Mouse (Mus musculus): ENCODE measurements around the gene Guca1a.

The Guca1a gene

DNA sequence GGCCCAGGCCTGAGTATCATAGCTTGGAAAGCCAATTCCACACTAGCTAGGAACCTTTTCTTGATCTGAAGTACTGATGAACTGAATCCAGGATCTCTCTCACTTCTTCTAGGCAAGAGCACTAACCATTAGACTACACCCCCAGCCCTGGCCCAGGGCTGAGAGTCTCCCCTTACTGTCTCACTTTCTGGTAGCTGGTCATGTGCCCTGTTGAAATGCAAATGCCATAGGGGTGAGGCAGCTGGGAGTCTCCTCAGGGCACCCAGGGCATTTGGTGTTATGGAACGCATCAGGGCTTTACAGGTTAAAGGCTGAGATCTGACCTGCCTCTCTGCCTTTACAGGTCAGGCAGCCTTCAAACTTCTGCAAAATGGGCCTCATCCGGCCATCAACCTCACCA, 19.8 kb upstream of the Guca1a start:
- DNase-seq (ENCODE audit: low read depth, low spot score): no peak

DNA sequence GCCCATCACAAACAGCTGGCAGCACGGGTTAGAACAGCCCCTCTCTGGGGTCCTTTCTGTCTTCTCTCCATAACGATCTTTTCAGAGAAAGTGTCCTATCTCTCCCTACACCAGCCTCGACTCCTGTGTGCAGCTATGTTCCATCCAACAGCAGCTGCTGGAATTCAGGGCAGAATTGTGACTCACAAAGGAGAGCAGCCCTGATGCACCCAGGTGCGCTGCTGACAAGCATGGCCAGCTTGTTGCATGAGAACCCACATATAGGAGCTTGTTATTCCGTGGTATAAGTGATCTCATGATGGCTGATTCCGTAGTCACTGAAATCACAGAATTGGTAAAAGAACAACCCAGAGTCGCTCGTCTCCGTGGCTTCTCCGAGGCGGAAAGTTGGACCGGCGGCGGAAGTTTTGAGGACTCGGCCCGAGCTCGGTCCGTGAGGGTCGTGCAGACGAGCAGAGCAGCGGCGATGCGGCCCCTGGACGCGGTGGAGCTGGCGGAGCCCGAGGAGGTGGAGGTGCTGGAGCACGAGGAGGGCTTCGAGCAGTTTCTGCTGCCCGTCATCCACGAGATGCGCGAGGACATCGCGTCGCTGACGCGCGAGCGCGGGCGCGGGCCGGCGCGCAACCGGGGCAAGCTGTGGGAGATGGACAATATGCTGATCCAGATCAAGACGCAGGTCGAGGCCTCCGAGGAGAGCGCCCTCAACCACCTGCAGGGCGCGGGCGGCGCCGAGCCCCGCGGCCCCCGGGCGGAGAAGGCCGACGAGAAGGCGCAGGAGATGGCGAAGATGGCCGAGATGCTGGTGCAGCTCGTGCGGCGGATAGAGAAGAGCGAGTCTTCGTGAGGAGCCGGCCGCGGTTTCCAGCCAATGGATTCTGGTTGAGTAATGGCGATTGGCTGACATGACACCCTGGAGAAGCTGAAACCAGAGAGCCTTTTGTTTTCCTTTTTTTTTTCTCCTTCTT, 9.8 kb upstream of the Guca1a start:
- DNase-seq (ENCODE audit: low read depth, low spot score): peak; percentile 21

DNA sequence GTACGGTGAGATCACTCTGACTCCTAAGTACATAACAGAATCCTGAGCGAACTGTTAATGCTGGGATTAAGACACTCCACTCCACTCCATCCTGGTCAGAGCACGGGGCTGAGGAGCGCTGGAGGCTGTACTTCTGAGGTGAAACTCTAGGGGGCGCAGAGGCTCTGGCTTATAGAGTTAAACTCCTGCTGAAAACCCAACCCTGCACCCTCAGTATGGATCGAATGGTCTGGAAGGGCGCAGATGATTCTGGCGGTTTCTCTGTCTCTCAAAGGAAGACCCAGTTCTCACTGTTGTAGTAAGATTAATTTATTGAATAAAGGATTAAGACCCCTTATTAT, 8.1 kb upstream of the Guca1a start:
- peak; percentile 50 for DNase-seq (ENCODE audit: low read depth, low spot score)

DNA sequence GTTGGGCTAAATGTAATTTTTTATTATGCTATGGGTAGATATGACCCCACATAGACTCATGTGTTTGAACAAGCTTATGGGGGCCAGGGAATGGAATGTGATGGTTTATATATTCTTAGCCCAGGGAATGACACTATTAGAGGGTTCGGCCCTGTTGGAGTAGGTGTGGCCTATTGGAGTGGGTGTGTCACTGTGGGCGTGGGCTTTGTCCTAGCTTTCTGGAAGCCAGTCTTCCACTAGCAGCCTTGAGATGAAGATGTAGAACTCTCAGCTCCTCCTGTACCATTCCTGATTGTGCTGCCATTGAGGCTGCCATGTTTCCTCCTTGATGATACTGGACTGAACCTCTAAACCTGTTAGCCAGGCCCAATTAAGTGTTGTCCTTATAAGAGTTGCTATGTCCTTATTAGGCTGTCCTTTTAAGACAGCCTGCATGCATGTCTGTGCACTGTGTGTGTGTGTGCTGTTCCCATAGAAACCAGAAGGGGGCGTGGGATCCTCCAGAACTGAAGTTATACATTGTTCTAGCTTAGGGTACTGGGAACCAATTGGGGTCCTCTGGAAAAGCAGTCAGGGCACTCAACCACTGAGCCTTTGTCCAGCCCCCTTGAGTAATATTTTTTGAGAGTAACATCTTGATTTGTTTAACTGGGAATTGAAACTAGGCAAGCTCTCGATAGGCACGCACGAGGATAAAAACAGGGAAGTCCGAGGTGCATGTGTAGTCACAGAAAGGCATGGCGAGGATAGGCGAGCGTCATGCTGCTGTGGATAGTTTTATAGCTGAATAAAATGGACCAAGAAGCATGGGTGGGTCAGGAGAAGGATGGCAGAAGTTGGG, 7.6 kb upstream of the Guca1a start:
- DNase-seq (ENCODE audit: low read depth, low spot score): no peak

DNA sequence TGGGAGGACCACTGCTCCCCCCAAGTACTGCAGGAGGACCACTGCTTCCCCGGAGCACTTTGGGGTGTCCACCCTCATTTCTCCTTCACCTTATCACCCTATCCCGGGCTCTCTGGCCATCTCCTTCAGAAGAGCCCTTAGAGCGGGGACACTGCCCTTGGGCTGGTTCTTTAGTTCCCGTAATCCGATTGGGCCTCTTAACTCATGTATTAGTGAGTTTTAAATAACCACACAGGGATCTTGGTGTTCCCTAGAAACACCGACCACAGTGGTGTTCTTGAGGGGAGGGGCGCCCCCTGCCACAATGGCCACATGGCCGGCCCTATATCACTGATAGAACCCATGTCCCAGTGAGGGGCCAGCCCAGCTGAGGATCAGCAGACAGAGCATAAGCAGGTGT, 1.3 kb downstream of the Guca1a start:
- DNase-seq (ENCODE audit: low read depth, low spot score): no peak

DNA sequence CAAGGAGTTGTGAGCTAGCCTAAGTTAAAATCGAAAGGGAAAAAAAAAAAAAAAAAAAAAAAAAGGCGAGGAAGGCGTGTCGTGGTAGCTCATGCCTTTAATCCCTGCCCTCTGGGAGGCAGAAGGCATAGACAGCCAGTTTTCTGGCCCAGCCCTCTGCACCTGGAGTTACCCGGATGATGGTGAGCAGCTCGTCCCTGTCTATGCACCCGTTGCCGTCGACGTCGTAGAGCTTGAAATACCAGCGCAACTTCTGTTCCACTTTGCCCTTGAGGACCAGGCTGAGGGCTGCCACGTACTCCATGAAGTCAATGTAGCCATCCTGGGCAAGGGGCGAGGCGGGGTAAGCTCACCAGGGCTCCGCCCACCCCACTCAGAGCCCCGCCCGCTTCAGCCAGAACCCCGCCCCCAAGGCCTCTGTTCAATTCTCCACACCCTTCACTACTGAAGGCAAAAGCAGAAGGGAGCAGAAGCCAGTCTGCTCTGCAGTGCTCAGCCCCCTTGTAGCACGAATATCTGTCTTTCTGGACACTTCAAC, 4.9 kb downstream of the Guca1a start:
- peak; percentile 24 for DNase-seq (ENCODE audit: low read depth, low spot score)

DNA sequence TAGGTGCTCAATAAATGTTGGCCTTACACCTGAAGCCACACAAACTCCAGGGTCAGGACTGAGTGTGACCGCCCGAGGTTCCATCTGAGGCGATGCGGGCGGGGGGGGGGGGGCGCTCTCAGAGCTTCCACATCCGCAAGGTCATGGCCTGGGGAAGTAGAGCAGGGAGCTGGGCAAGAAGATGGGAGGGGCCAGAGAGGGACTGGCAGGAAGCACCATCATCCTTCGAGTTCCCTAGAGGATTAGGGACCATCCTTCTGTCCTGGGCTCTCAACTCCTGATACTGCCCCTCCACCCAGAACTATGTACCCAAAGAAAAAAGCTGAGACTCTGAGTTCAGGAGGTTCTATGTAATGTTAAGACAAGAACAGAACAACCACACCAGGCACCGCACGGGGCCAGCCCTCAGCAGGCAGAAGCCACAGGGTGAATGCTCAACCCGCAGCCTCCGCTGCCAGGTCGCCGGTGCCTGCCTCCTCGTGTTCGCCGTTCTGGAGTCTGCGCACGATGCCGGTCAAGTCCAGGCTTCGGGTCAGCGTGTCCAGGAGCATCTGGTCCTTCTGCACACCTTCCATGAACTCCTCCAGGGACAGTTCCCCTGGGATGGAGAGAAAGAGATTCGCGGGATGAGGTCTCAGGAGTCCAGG, 6.0 kb downstream of the Guca1a start:
- no peak for DNase-seq (ENCODE audit: low read depth, low spot score)

DNA sequence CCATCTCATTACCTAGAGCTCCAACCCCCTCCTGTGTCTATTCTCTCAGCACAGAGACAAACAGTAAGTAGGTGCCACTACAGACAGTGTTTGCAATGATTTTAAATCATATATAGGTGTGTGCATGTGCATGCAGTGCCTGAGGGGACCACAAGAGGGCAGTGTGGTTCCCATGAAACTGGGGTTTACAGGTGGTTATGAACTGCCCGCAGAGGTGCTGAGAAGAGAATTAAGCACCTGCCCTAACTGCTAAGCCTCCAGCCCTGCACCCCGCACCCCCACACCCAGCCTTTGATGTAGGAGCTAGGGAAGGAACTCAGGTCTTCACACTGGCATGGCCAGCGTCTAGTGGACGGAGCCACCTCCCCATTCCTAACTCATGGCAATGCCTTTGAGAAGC, 13.7 kb downstream of the Guca1a start:
- no peak for DNase-seq (ENCODE audit: low read depth, low spot score)

DNA sequence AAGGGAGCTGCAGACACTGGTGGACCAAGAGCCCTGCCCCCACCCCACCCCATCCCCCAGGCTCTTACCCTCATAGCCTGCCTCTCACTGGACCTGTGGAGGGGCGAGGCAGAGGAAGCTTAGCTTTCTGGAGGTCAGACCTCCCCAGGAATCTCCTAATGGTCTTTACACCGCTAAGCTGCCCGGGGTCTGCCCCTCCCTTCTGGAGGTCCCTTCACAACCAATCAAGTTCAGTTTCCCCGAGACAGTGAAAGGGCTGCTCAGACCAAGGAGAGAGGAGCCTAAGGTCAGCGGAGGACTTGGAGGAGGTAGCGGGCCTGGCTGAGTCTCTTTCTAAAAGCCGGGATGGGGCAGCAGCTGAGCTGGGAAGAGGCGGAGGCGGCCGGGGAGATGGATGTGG, 15.2 kb downstream of the Guca1a start, which contains the start of gene Guca1b:
Gene Guca1b (plus strand): TSS at position 249 of the 400 bp plus-strand sequence.
- no peak for DNase-seq (ENCODE audit: low read depth, low spot score)

DNA sequence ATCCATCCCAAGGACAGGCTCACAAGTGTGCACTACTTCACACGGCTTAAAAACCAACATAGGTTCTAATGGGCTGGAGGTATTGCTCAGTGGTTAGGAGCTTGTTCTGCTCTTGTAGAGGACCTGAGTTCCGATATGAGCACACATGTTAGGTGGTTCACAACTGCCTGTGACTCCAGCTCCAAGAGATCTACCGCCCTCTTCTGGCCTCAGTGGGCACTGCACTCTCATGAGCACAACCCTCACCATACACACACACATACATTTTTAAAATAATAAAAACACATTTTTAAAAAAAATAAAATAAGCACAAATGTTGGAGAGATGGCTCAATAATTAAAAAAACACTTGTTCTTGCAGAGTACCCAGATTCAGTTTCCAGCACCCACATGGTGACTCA, 16.3 kb downstream of the Guca1a start:
- no peak for DNase-seq (ENCODE audit: low read depth, low spot score)

DNA sequence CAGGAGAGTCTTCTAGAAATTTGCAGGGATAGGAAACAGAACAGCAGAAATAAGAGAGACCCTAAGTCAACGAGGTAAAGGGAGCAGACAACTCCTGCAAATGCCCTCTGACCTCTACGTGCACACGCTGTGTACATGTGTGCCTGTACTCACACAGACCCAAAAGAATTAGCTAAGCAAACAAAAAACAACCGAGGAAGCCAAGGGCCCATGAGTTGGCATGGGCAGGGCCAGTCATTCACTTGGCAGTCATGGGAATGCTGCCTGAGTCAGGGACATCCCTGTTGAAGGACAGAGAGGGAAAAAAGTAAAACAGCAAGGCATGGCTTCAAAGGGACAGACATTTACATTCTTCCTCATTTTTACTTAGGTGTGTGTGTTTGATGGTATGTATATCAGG, 17.1 kb downstream of the Guca1a start:
- no peak for DNase-seq (ENCODE audit: low read depth, low spot score)

DNA sequence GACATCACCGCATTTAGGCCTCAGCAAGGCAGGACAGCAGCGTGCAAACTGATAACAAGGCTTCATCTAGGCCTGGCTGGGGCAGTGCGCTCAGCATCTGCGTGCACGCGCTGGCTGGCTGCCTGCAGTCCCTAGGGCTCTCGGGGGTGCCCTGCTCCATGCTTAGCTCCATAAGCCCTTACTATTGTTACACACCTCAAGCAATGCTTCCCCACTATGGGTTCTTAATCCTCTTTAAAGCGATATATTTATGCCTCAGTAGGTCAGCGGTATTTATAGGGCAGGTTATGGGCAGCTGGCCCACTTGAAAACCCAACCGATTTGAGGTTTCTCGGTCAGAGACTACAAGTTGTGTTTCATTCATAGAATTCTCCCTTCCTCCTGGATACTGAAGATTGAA, 18.5 kb downstream of the Guca1a start:
- DNase-seq (ENCODE audit: low read depth, low spot score): no peak

DNA sequence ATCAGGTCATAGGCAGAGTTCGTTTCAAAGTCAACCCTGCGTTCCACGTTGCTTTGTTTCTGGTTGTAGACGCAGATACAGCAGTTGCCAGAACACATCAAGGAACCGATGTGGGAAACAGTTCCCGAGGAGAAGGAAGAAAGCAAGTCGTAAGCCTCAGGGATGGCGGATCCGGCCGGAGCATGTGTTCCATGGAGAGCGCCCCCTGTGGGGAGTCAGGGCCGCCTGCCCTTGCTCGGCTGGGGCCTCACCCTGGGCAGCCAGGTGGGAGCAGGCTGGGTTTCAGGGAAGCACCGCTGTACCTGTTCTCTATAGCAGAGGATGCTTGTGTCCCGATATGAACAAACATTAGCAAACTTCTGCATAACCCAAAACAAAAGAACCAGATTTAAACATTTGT, 22.3 kb downstream of the Guca1a start:
- no peak for DNase-seq (ENCODE audit: low read depth, low spot score)

DNA sequence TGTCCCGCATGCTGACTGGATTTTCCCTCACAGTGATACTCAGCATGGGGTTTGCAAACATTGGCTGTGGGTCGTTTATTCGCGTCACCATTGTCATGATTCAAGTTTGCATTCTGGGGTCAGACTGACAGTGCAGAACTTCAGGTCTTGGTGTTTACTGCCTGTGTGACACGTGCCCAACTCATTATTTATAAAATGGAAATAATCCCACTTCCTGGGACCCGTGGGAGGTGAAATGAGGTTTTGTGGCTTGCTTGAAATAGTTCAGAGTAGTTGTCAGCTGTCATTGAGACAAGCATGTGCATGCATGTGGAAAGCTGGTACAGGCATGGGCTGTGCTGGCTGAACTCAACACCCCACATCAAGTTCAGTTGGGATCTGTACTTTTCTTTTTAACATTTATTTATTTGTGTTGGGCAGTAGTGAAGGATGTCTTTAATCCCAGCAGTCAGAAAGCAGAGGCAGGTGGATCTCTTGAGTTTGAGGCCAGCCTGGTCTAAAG, 23.6 kb downstream of the Guca1a start:
- no peak for DNase-seq (ENCODE audit: low read depth, low spot score)

DNA sequence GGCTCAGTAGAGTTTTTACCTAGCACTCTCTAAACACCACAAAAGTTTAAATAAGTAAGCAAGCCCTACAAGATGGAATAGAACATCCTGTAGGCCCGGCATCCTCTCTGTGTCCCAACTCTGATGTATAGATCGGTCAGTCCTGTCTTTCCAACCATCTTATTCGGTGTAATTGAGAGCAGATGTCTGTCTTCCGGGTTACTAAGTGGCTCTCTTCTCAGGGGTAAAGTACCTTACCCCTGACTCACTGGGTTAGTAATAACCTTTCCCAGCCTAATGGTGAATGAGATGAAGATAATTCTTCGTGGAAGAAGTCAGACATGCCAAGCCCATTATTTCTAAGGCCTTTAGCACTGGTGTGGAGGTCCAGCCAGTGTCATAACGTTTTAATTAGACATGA, 26.4 kb downstream of the Guca1a start:
- DNase-seq (ENCODE audit: low read depth, low spot score): no peak

DNA sequence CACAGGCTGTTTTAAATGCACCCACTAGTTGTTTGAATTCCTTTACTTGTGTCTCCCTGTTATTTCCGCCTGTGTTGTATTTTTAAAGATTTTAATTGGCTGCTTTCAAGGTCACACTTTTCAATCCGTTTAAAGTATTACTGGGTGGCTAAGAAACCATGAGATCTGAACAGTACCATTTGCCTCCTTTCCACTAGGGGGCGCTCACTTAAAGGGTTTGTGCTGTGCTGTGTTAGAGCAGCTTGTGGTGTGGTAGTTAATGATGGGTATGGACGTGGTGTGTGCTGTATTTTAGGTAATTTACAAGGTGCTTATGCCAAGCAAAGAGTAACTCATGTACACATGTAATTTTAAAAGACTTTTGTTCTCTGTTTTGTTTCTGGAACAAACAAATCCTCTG, 28.9 kb downstream of the Guca1a start:
- DNase-seq (ENCODE audit: low read depth, low spot score): peak; percentile 75

DNA sequence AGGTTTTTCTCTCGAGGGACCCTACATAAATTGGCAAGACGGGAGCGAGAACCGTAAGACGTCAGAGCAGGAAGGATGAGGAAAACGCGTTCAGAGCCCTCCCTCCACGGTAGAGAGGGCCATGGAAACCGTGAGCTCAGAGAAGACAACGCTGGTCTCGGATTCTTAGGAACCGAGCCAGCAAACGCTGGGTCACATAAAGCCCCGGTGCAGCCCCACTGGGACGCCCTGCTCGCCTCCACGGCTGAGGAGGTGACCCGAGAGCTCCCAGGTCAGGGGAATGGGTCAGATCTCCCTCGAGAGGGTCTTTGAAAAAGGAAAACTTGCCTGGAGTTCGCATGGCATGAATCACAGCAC, 31.3 kb downstream of the Guca1a start:
- no peak for DNase-seq (ENCODE audit: low read depth, low spot score)

DNA sequence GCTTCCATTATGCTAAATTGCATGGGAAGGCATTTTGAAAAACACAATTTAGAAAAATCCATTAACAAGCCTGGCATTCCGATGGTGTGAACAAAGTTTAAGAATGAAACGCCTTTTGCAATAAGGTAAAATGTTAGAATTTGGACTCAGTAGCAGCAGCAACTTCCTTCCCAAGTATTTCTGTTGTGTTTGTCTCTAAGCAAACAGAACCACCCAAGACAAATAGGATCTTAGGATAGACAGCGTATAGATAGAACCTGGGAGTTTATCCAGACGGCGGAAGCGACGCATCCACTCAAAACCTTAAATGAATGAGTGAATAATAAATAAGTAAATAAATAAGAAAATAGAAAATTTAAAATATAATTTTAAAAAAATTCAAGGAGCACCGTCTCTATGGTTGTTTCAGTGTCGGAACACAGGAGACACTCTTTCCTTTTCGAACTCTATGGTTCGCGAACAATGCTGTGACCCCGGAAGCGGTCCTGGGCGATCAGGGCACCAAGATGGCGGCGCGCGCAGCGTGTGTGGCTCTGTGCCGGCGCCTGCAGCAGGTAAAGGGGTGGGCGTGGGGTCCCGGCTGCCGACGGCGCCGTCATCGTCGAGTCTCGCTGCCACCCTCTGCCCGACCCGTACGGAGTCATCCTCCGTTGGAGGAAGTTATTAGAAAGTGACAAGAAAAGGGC, 31.8 kb downstream of the Guca1a start, which contains the start of gene Mrps10:
Gene Mrps10 (plus strand): TSS at position 487 of the 686 bp plus-strand sequence.
- DNase-seq (ENCODE audit: low read depth, low spot score): peak; percentile 97

DNA sequence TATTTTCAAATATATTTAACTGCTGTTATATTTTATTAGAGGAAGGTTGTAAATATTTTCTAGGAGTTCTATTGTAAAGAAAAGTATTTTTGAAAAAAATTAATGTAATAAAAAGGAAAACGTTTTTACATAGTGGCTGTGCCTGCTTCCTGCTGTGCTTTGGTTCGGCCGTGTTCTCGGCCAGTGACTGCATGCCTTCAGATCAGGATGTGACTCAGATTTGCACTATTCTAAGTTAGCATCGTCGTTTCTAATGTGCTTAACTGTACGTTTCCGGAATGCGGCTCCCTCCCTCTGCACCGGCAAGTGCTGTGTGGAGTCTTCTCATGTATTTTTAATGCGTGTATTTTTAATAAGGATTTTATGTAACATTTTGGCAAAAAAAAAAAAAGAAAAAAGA, 39.0 kb downstream of the Guca1a start:
- peak; percentile 48 for DNase-seq (ENCODE audit: low read depth, low spot score)

DNA sequence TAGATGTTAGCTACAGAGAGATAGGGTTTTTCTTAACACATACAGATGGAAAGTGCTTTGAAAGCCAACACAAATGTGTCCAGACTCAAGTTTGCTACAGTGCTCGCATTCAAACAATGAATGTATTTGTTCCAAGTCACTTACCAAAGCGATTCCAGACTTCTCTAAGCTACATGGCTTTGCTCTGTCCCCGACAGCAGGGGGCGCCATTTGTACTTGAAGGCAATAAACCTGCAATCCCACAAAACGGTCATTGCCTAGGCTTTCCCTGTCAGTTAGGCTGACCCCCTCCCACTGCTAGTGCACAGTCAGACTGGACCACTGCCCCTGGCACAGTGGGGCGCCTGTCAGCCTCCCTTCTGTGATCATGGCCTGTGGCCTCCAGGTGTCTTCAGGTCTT, 40.4 kb downstream of the Guca1a start:
- DNase-seq (ENCODE audit: low read depth, low spot score): peak; percentile 52

DNA sequence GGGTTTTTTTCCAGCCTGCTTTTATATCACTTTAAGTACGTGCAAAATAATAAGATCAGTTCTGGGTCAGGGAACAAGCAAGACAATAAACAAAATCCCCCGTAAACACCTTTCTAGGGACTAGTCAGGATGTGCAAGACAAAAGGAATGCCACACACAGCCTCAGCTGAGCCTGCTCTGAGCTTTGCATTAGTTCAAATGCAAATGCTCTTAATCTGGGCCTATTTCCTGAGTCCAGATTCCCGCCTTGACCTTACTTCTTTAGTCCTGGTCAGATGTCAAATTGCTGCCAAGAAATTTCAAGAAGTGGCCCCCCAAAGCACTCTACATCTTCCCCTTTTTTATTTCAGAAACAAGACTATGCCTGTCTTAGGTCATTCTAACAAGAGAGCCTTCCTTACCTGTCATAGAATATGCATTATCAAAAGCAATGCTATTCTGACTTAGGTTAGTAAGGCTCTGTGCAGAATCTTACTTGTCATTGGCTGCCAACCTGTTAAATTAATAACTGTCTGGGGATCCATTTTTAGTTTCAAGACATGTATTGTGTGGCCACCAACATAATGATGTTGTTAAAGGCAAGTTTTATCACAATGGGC, 50.6 kb downstream of the Guca1a start:
- no peak for DNase-seq (ENCODE audit: low read depth, low spot score)
